Mouse (Mus musculus) kidney, postnatal 25 days (tissue): ENCODE measurements around the gene Tnnt3.

Source experiments
- DNase-seq, 2 experiments: peaks; one replicate each; pipeline ENCODE4 v3.0.0; 2021; ENCODE audit warnings: mixed read lengths in 2 of 2

The Tnnt3 gene

GRCm38 (mm10) chr7:142498575-142498974, at the start of gene Tnnt3:
TSS of gene Tnnt3 (plus strand) at chr7:142498836.
- no peak for DNase-seq

- DNase-seq: no peak
These were observed 49.5 kb upstream of the Tnnt3 start for GRCm38 (mm10) chr7:142449038-142449617.

- DNase-seq: no peak
These were observed 43.9 kb upstream of the Tnnt3 start for GRCm38 (mm10) chr7:142454706-142455105.

GRCm38 (mm10) chr7:142455251-142455650, 43.4 kb upstream of the Tnnt3 start:
- DNase-seq: no peak

- peak in 1 of 2 experiments; percentile 19 for DNase-seq
These were observed 41.8 kb upstream of the Tnnt3 start for GRCm38 (mm10) chr7:142456806-142457205.

- DNase-seq: peak in 1 of 2 experiments; percentile 28
These were observed 41.3 kb upstream of the Tnnt3 start for GRCm38 (mm10) chr7:142457227-142457811.

GRCm38 (mm10) chr7:142458026-142458425, 40.6 kb upstream of the Tnnt3 start:
- peak in 1 of 2 experiments; percentile 7 for DNase-seq

GRCm38 (mm10) chr7:142458676-142459298, 39.8 kb upstream of the Tnnt3 start:
- DNase-seq: no peak

- no peak for DNase-seq
These were observed 39.3 kb upstream of the Tnnt3 start for GRCm38 (mm10) chr7:142459299-142459691.

- DNase-seq: peak in 1 of 2 experiments; percentile 29
These were observed 38.0 kb upstream of the Tnnt3 start, which contains the start of gene Lsp1 for GRCm38 (mm10) chr7:142460636-142461077. TSS of gene Lsp1 (plus strand) at chr7:142460809.

GRCm38 (mm10) chr7:142461446-142461845, 37.2 kb upstream of the Tnnt3 start:
- DNase-seq: peak in 1 of 2 experiments; percentile 23

- DNase-seq: peak in 1 of 2 experiments; percentile 28
These were observed 36.4 kb upstream of the Tnnt3 start for GRCm38 (mm10) chr7:142462190-142462589.

GRCm38 (mm10) chr7:142462594-142463078, 36.0 kb upstream of the Tnnt3 start:
- peak in 1 of 2 experiments; percentile 8 for DNase-seq

- DNase-seq: peak in 1 of 2 experiments; percentile 10
These were observed 28.4 kb upstream of the Tnnt3 start for GRCm38 (mm10) chr7:142470171-142470691.

- DNase-seq: peak; percentile 14 to 39
These were observed 27.7 kb upstream of the Tnnt3 start for GRCm38 (mm10) chr7:142470808-142471413.

GRCm38 (mm10) chr7:142471414-142471861, 27.2 kb upstream of the Tnnt3 start:
- no peak for DNase-seq

GRCm38 (mm10) chr7:142471884-142472570, 26.6 kb upstream of the Tnnt3 start:
- DNase-seq: no peak

GRCm38 (mm10) chr7:142472936-142473335, 25.7 kb upstream of the Tnnt3 start:
- peak in 1 of 2 experiments; percentile 17 for DNase-seq

GRCm38 (mm10) chr7:142473476-142473875, 25.2 kb upstream of the Tnnt3 start:
- DNase-seq: peak in 1 of 2 experiments; percentile 21

- peak in 1 of 2 experiments; percentile 39 for DNase-seq
These were observed 23.8 kb upstream of the Tnnt3 start for GRCm38 (mm10) chr7:142474799-142475198.

GRCm38 (mm10) chr7:142475641-142476040, 23.0 kb upstream of the Tnnt3 start:
- peak in 1 of 2 experiments; percentile 7 for DNase-seq

GRCm38 (mm10) chr7:142476271-142476670, 22.4 kb upstream of the Tnnt3 start:
- DNase-seq: no peak
